Mouse (Mus musculus) hindbrain, embryonic 16.5 days (tissue): ENCODE results near the gene Crtc2. TPM values are rescaled to one million over a fixed set of nuclear protein-coding genes. Genes with fewer than 3 reads are reported as not detected.

ENCODE experiments used
- ATAC-seq: fragments of 200-750 bp; cut with Nextera tagmentation; 2 replicates; pipeline ENCODE4 v1.8.0; 2017; ENCODE audit warnings: moderate TSS enrichment, moderate library complexity
- H3K27ac ChIP-seq: fragments of 300-500 bp; sonication (generic); 2 replicates; pipeline ENCODE4 v1.5.1; 2014; ENCODE audit warnings: low read depth, mild to moderate bottlenecking, control low read depth, low read length, moderate library complexity
- H3K27me3 ChIP-seq: fragments of 300-500 bp; sonication (generic); replicated peaks from 2 replicates; pipeline ENCODE4 v1.6.1; 2014; ENCODE audit warnings: low read length; ENCODE audit not compliant: control insufficient read depth, insufficient read depth
- H3K36me3 ChIP-seq: fragments of 300-500 bp; sonication (generic); 2 replicates; pipeline ENCODE4 v1.6.1; 2014; ENCODE audit warnings: mild to moderate bottlenecking, low read length, moderate library complexity, mixed read lengths; ENCODE audit not compliant: control insufficient read depth, insufficient read depth
- H3K4me1 ChIP-seq: fragments of 300-500 bp; sonication (generic); 2 replicates; pipeline ENCODE4 v1.6.1; 2014; ENCODE audit warnings: low read depth, low read length; ENCODE audit not compliant: control insufficient read depth, insufficient read depth
- H3K4me2 ChIP-seq: fragments of 300-500 bp; sonication (generic); 2 replicates; pipeline ENCODE4 v1.6.1; 2014; ENCODE audit warnings: mild to moderate bottlenecking, low read length, control low read depth, moderate library complexity
- H3K4me3 ChIP-seq: fragments of 300-500 bp; sonication (generic); 2 replicates; pipeline ENCODE4 v1.5.1; 2014; ENCODE audit warnings: mild to moderate bottlenecking, low read length, control low read depth, moderate library complexity
- H3K9ac ChIP-seq: fragments of 300-500 bp; sonication (generic); 2 replicates; pipeline ENCODE4 v1.6.1; 2014; ENCODE audit warnings: low read depth, mild to moderate bottlenecking, control low read depth, low read length, moderate library complexity
- H3K9me3 ChIP-seq: fragments of 300-500 bp; sonication (generic); 2 replicates; pipeline ENCODE4 v1.6.1; 2014; ENCODE audit warnings: mild to moderate bottlenecking, low read length, moderate library complexity; ENCODE audit not compliant: control insufficient read depth
- WGBS: fragments of 180-500 bp; shearing (Covaris S2); extraction: QIAGEN DNeasy Blood & Tissue Kit; methylation state at CpG from one replicate; pipeline ENCODE4 v1.1.7; 2014; 5-methylcytosine and 5-hydroxymethylcytosine counted together
- polyA plus RNA-seq: library from polyadenylated mRNA; unstranded; fragments of >200 nt; fragmentation: Nextera tagmentation; extraction: Ambion mirVana; gene quantifications from 2 replicates; pipeline ENCODE4 v1.2.1, GENCODE M21; 2015

Crtc2 gene
- polyA plus RNA-seq, 1 experiment from 2014 or later = 19.6 TPM

- H3K9me3 ChIP-seq = no peaks in the 10 kb centered on the region
- H3K27me3 ChIP-seq = no peaks in the 10 kb centered on the region
- H3K4me3 ChIP-seq = no peak overlapping the region
- H3K27ac ChIP-seq = no peak overlapping the region
- no peak overlapping the region for H3K4me2 ChIP-seq
- 48% methylated on average over 1 of the region's 1 CpGs for WGBS
- H3K9ac ChIP-seq = no peak overlapping the region
- ATAC-seq = no peak
- peaks cover 29% of the 10 kb centered on the region for H3K4me1 ChIP-seq
- H3K36me3 ChIP-seq = peaks cover 3% of the 10 kb centered on the region; the same call in 1 of the 2 replicates
These were observed 38.1 kb upstream of the Crtc2 start for GRCm38 (mm10) chr3:90215825-90216380.

GRCm38 (mm10) chr3:90220088-90220487, 33.9 kb upstream of the Crtc2 start:
- Histone ChIP-seq H3K4me2 (peak overlapping the region; percentile 80), H3K4me3 (peak overlapping the region; percentile 44), H3K36me3 (no peaks in the 10 kb centered on the region), H3K27me3 (no peaks in the 10 kb centered on the region), H3K27ac (no peak overlapping the region; the same call in 1 of the 2 replicates), H3K4me1 (peaks cover 8% of the 10 kb centered on the region), H3K9ac (peak overlapping the region; percentile 61), H3K9me3 (no peaks in the 10 kb centered on the region)
- WGBS = 14% methylated on average over 6 of the region's 6 CpGs
- peak; percentile 53 for ATAC-seq

GRCm38 (mm10) chr3:90220531-90220951, 33.4 kb upstream of the Crtc2 start:
- Histone ChIP-seq H3K4me3 (peak overlapping the region; percentile 44), H3K27ac (peak overlapping the region; percentile 63), H3K4me1 (peaks cover 8% of the 10 kb centered on the region), H3K27me3 (no peaks in the 10 kb centered on the region), H3K9me3 (no peaks in the 10 kb centered on the region), H3K4me2 (peak overlapping the region; percentile 80), H3K9ac (peak overlapping the region; percentile 61), H3K36me3 (no peaks in the 10 kb centered on the region)
- WGBS = under 1% methylated on average over 19 of the region's 20 CpGs
- ATAC-seq = peak; percentile 84

- Histone ChIP-seq H3K4me1 (peaks cover 8% of the 10 kb centered on the region), H3K36me3 (no peaks in the 10 kb centered on the region), H3K4me2 (peak overlapping the region; percentile 80), H3K9me3 (no peaks in the 10 kb centered on the region), H3K4me3 (peak overlapping the region; percentile 44), H3K27me3 (no peaks in the 10 kb centered on the region), H3K9ac (peak overlapping the region; percentile 61), H3K27ac (no peak overlapping the region; the same call in 1 of the 2 replicates)
- WGBS = 35% methylated on average over 5 of the region's 5 CpGs
- ATAC-seq = no peak
These were observed 32.8 kb upstream of the Crtc2 start for GRCm38 (mm10) chr3:90221123-90221522.

GRCm38 (mm10) chr3:90222455-90222854, 31.5 kb upstream of the Crtc2 start:
- no peaks in the 10 kb centered on the region for H3K27me3 ChIP-seq
- H3K9me3 ChIP-seq = no peaks in the 10 kb centered on the region
- H3K4me2 ChIP-seq = no peak overlapping the region
- H3K4me3 ChIP-seq = no peak overlapping the region
- H3K36me3 ChIP-seq = no peaks in the 10 kb centered on the region
- H3K9ac ChIP-seq = no peak overlapping the region
- no peak overlapping the region for H3K27ac ChIP-seq
- 91% methylated on average over 4 of the region's 4 CpGs for WGBS
- peaks cover 8% of the 10 kb centered on the region for H3K4me1 ChIP-seq
- ATAC-seq = no peak

GRCm38 (mm10) chr3:90222941-90223340, 31.0 kb upstream of the Crtc2 start:
- Histone ChIP-seq H3K36me3 (no peaks in the 10 kb centered on the region), H3K27ac (no peak overlapping the region), H3K4me2 (no peak overlapping the region), H3K4me3 (no peak overlapping the region), H3K9ac (no peak overlapping the region), H3K27me3 (no peaks in the 10 kb centered on the region), H3K4me1 (peaks cover 8% of the 10 kb centered on the region), H3K9me3 (no peaks in the 10 kb centered on the region)
- ATAC-seq = no peak
- WGBS = 78% methylated on average over 3 of the region's 3 CpGs

GRCm38 (mm10) chr3:90224331-90224730, 29.6 kb upstream of the Crtc2 start:
- 88% methylated on average over 10 of the region's 10 CpGs for WGBS

GRCm38 (mm10) chr3:90231075-90231474, 22.9 kb upstream of the Crtc2 start:
- WGBS = 18% methylated on average over 8 of the region's 8 CpGs

More at GRCm38 (mm10) chr3:90224331-90224730, 29.6 kb upstream of the Crtc2 start:
- Histone ChIP-seq H3K4me2 (no peak overlapping the region), H3K4me1 (peaks cover 8% of the 10 kb centered on the region), H3K27ac (no peak overlapping the region), H3K9me3 (no peaks in the 10 kb centered on the region), H3K4me3 (no peak overlapping the region), H3K27me3 (no peaks in the 10 kb centered on the region), H3K36me3 (no peaks in the 10 kb centered on the region), H3K9ac (no peak overlapping the region)
- ATAC-seq = no peak

GRCm38 (mm10) chr3:90231507-90232333, 22.2 kb upstream of the Crtc2 start, which contains the start of gene Jtb:
TSS of gene Jtb (plus strand) at chr3:90231597.
- peak within 1 kb of the TSS; percentile 79 for H3K4me3 ChIP-seq
- H3K27ac ChIP-seq = peak within 1 kb of the TSS; percentile 81
- peak; percentile 99 for ATAC-seq
- H3K4me1 ChIP-seq = peaks cover 12% of the 10 kb centered on the region
- no peaks in the 10 kb centered on the region for H3K27me3 ChIP-seq
- H3K36me3 ChIP-seq = peaks cover 5% of the 10 kb centered on the region; the same call in 1 of the 2 replicates
- H3K9ac ChIP-seq = peak within 1 kb of the TSS; percentile 84
- peak within 1 kb of the TSS; percentile 87 for H3K4me2 ChIP-seq
- no peaks in the 10 kb centered on the region for H3K9me3 ChIP-seq
- under 1% methylated on average over 61 of the region's 61 CpGs for WGBS

More at GRCm38 (mm10) chr3:90231075-90231474, 22.9 kb upstream of the Crtc2 start:
- H3K27me3 ChIP-seq = no peaks in the 10 kb centered on the region
- no peak for ATAC-seq
- peak overlapping the region; percentile 79 for H3K4me3 ChIP-seq
- H3K4me2 ChIP-seq = peak overlapping the region; percentile 87
- H3K4me1 ChIP-seq = peaks cover 12% of the 10 kb centered on the region
- 0 out of 2 replicates have a peak, but pooled peaks cover 5% of the 10 kb centered on the region for H3K36me3 ChIP-seq
- no peaks in the 10 kb centered on the region for H3K9me3 ChIP-seq
- peak overlapping the region; percentile 63 for H3K9ac ChIP-seq
- peak overlapping the region; percentile 71 for H3K27ac ChIP-seq
